Mouse (Mus musculus): ENCODE data around the gene Gucy2c. TPM values are rescaled to one million over a fixed set of nuclear protein-coding genes. Genes with fewer than 3 reads are reported as not detected.

Gene Gucy2c
- polyA plus RNA-seq, 1 experiment from 2014 or later = 0.10 TPM

DNA sequence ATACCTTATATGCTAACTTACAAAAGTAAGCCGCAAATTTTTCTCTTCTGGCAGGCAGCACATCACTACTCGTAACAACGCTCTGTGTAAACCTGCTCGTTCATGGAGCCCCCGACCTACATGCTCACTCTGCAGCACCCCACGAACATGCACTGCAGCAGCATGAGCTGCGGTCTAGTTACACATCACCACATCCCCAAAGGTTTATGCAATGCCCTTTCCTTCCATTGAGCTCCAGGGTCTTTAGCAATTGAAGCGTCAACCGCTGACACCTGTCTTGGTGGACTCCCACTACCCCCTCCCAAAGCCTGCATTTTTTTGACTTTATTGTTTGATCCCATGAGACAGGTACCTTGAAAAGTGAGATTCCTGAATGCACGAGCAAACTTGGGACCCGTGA, 31.0 kb downstream of the Gucy2c start:
- H3K4me1 ChIP-seq = no peaks in the 10 kb centered on the region
- H3K27me3 ChIP-seq (ENCODE audit: low read depth, poor library complexity, severe bottlenecking) = no peaks in the 10 kb centered on the region
- no peak overlapping the region for H3K27ac ChIP-seq (replicated peaks)
- no peaks in the 10 kb centered on the region; the same call in 1 of the 2 replicates for H3K9me3 ChIP-seq (replicated peaks)
- no peaks in the 10 kb centered on the region for H3K36me3 ChIP-seq
- no peak for DNase-seq (ENCODE audit: low spot score)
- H3K4me3 ChIP-seq = no peak overlapping the region
- 88% methylated on average over 11 of the region's 11 CpGs for WGBS

DNA sequence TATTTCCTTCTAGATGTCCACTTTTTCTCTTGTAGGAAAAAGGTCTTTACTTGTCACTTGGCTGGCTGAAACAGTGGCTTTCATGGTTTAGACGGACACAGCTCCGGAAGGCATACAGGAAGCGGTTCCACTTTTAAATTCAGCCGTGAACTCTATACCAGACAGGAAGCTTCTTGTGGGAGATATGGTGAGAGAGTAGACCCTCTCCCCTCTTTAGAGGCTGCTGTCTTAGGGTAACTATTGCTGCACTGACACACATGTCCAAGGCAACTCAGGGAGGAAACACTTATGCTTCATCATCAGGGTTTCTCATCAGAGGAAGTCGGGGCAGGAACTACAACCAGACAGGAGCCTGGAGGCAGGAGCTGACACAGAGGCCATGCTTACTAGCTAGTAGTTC, 36.0 kb downstream of the Gucy2c start:
- Histone ChIP-seq H3K4me3 (no peak overlapping the region), H3K4me1 (no peaks in the 10 kb centered on the region), H3K36me3 (no peaks in the 10 kb centered on the region), H3K9me3 (replicated peaks) (no peaks in the 10 kb centered on the region), H3K27ac (replicated peaks) (no peak overlapping the region), H3K27me3 (ENCODE audit: low read depth, poor library complexity, severe bottlenecking) (no peaks in the 10 kb centered on the region)
- WGBS = 87% methylated on average over 5 of the region's 5 CpGs
- DNase-seq (ENCODE audit: low spot score) = no peak

DNA sequence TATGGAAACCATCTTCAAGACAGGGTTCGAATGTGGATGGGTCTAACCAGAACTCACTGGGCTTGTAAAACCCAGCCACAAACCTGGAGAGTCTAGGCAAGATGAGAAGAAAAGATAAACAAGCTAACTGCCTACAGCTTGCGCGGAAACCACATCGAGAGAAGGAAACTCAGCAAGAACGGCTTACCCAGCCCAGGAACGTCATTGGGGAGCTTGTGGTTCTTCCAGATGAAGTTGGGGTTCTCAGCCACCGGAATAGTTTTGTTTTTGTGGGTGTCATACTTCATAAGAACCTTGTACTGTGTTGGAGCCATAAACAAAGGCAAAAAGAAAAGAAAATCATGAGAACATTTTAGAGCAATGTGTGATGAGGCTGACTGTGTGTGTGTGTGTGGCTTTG, 37.8 kb downstream of the Gucy2c start:
- no peak overlapping the region for H3K27ac ChIP-seq (replicated peaks)
- H3K27me3 ChIP-seq (ENCODE audit: low read depth, poor library complexity, severe bottlenecking) = no peaks in the 10 kb centered on the region
- H3K36me3 ChIP-seq = no peaks in the 10 kb centered on the region
- peaks cover 4% of the 10 kb centered on the region; the same call in 1 of the 2 replicates for H3K4me1 ChIP-seq
- DNase-seq (ENCODE audit: low spot score) = no peak
- H3K9me3 ChIP-seq (replicated peaks) = no peaks in the 10 kb centered on the region
- H3K4me3 ChIP-seq = no peak overlapping the region
- 85% methylated on average over 7 of the region's 7 CpGs for WGBS

DNA sequence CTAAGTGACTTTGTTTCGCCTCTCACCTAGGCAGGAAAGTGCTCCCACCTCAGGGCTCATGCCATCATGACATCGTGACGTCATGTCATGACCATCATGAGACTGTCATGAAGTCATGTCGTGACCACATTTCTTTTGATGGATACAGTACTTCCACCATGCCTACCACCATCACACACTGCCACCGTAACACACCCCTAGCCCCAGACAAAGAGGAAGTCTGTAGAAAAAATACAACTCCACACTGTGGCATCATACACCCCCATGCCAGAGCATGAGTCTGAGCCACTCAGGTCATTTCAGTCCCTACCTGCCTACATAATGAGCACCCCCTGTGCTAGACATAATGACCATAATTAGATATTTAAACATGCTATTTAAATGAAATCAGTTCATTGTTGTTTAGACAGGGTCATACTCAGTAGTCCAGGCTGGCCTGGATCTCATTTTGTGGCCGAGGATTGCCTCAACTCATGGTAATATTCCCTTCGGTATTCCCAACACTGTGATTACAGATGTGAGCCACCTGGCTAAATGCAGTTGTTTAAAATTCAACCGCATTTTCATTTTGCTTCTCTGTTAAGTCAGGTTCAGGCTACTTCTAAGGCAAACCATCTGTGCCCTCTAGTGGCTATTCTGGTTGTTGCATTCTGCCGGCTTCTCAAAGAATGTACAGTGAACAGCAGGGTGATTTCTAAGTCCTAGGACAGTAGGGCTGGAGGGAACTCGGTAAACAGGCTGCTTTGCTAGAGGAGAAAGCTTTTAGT, 39.0 kb downstream of the Gucy2c start:
- H3K9me3 ChIP-seq (replicated peaks) = no peaks in the 10 kb centered on the region
- no peak overlapping the region for H3K4me3 ChIP-seq
- WGBS = 43% methylated on average over 10 of the region's 10 CpGs
- H3K4me1 ChIP-seq = peaks cover 4% of the 10 kb centered on the region; the same call in 1 of the 2 replicates
- no peaks in the 10 kb centered on the region for H3K36me3 ChIP-seq
- DNase-seq (ENCODE audit: low spot score) = peak; percentile 76
- H3K27me3 ChIP-seq (ENCODE audit: low read depth, poor library complexity, severe bottlenecking) = no peaks in the 10 kb centered on the region
- H3K27ac ChIP-seq (replicated peaks) = no peak overlapping the region

DNA sequence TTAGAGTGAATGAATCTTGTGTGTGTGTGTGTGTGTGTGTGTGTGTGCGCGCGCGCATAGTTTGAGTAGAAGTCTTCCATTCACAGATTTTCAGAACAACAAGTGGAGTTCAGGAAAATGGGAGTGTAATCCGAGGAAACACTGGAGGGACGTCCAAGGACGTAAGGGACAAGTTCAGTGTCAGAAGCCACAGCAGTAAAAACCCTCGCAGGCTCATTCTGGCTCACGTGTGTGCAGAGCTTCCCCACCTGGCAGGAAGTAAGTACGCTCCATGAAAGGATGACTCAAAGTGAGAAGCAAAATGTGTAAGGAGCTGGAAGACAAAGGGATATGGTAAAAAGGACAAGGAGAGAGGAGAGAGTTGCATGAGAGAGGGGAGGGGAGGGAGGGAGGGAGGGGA, 40.3 kb downstream of the Gucy2c start:
- H3K27me3 ChIP-seq (ENCODE audit: low read depth, poor library complexity, severe bottlenecking) = no peaks in the 10 kb centered on the region
- H3K4me1 ChIP-seq = peaks cover 4% of the 10 kb centered on the region; the same call in 1 of the 2 replicates
- H3K36me3 ChIP-seq = no peaks in the 10 kb centered on the region
- no peak for DNase-seq (ENCODE audit: low spot score)
- WGBS = 90% methylated on average over 10 of the region's 10 CpGs
- H3K27ac ChIP-seq (replicated peaks) = no peak overlapping the region
- no peak overlapping the region for H3K4me3 ChIP-seq
- H3K9me3 ChIP-seq (replicated peaks) = no peaks in the 10 kb centered on the region

DNA sequence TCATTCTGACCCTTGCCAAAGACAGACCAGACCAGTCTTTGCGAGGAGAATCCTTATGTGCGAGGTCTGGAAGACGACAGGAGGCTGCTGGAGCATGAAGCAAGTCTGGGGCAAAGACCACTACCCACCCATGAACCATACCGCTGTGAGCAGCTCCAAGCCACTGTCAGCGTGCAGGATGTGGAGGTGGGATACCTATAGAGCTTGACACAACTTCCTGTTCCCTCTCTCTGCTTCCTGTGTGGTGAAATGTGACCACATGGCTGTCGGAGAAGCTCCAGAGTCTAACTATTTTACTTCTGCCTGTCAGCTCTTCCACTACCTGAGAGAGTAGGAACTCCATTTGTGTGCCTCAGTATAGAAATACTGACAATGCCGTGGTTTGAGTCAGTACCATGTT, 45.8 kb downstream of the Gucy2c start:
- Histone ChIP-seq H3K4me3 (no peak overlapping the region), H3K27ac (replicated peaks) (no peak overlapping the region), H3K27me3 (ENCODE audit: low read depth, poor library complexity, severe bottlenecking) (no peaks in the 10 kb centered on the region), H3K4me1 (peaks cover 4% of the 10 kb centered on the region; the same call in 1 of the 2 replicates), H3K9me3 (replicated peaks) (no peaks in the 10 kb centered on the region), H3K36me3 (no peaks in the 10 kb centered on the region)
- whole genome bisulfite sequencing = 87% methylated on average over 7 of the region's 7 CpGs
- DNase-seq (ENCODE audit: low spot score) = no peak

DNA sequence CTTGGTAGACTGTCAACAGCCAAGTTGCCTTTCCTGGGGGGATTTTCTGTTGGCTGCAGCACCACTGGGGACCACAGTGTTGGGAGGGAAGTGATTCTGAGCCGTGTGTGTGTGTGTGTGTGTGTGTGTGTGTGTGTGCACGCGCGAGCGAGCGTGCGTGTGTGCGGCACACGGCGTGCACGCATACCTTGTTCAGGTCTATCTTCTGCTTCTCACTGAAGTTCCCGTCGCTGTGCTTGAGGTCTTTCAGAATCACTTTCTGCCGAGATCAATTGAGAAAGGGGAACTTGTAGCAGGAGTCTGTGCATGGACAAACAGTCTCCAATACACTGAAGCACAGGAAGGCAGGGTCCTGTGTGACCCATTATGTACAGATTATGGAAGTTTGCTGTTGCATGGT, 53.4 kb downstream of the Gucy2c start:
- WGBS = 95% methylated on average over 14 of the region's 14 CpGs
- H3K9me3 ChIP-seq (replicated peaks) = no peaks in the 10 kb centered on the region

DNA sequence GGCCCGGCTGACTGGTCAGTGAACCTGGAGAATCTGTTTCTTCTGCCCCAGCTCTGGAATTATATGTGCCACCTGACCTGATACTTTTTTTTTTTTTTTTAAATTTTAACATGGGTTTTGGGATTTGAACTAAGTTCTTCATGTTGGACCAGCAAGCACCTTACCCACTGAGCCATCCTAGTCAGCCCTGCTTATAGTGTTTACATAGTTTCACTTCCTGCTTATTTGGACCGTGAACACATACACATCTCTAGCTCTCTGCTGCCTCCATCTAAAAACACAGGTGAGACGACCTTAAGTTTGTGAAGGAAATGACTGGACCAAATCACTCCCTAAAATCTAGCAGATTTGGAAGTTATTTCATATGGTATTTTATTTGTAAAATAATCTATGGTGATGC, 58.4 kb downstream of the Gucy2c start:
- H3K27me3 ChIP-seq (ENCODE audit: low read depth, poor library complexity, severe bottlenecking) = no peaks in the 10 kb centered on the region
- no peaks in the 10 kb centered on the region for H3K9me3 ChIP-seq (replicated peaks)
- H3K27ac ChIP-seq (replicated peaks) = no peak overlapping the region
- 79% methylated on average over 3 of the region's 3 CpGs for WGBS
- H3K4me1 ChIP-seq = no peaks in the 10 kb centered on the region
- H3K36me3 ChIP-seq = no peaks in the 10 kb centered on the region
- H3K4me3 ChIP-seq = no peak overlapping the region
- no peak for DNase-seq (ENCODE audit: low spot score)

More for the DNA sequence above, 53.4 kb downstream of the Gucy2c start:
- no peak overlapping the region for H3K4me3 ChIP-seq
- no peaks in the 10 kb centered on the region for H3K27me3 ChIP-seq (ENCODE audit: low read depth, poor library complexity, severe bottlenecking)
- no peaks in the 10 kb centered on the region for H3K36me3 ChIP-seq
- no peak for DNase-seq (ENCODE audit: low spot score)
- no peaks in the 10 kb centered on the region for H3K4me1 ChIP-seq
- no peak overlapping the region for H3K27ac ChIP-seq (replicated peaks)

DNA sequence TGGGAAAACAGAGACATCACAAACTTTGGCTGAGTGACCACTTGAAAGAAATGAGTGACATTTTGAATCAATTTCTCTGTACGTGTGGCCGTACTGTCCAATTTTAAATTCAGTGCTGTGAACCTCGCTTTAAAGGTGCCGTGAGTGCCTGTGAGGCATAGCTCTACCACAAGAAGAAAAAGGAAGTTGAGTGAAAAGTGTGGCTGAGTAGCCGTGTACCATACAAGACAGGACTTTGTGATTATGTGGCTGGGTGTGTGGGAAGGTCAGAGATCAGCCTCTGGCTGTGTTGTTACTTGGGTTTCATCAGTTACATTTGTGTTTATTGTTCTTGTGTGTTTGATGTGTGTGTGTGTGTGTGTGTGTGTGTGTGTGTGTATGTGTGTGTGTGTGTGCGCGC, 59.0 kb downstream of the Gucy2c start:
- Histone ChIP-seq H3K27me3 (ENCODE audit: low read depth, poor library complexity, severe bottlenecking) (no peaks in the 10 kb centered on the region), H3K4me1 (no peaks in the 10 kb centered on the region), H3K36me3 (no peaks in the 10 kb centered on the region), H3K27ac (replicated peaks) (no peak overlapping the region), H3K4me3 (no peak overlapping the region), H3K9me3 (replicated peaks) (no peaks in the 10 kb centered on the region)
- DNase-seq (ENCODE audit: low spot score) = no peak
- 88% methylated on average over 7 of the region's 7 CpGs for WGBS

DNA sequence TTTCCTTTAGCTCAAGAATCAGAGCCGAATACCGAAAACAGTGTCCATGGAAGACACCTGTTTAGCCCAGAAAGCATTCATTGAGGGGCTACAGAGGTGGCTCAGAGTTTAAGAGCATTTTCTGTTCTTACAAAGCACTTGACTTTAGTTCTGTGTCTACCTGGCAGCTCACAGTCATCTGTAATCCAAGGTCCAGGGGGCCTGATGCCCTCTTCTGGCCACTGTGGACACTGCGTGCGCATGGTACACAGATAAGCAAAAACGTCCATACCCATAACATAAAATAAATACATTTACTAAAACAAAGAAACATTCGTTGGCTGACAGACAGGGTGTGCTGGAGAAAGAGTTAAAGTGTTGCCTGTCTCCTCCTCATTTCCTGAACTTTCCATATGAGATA, 59.6 kb downstream of the Gucy2c start:
- no peaks in the 10 kb centered on the region for H3K9me3 ChIP-seq (replicated peaks)
- no peaks in the 10 kb centered on the region for H3K27me3 ChIP-seq (ENCODE audit: low read depth, poor library complexity, severe bottlenecking)
- H3K36me3 ChIP-seq = no peaks in the 10 kb centered on the region
- DNase-seq (ENCODE audit: low spot score) = peak; percentile 47
- WGBS = 64% methylated on average over 6 of the region's 6 CpGs
- H3K4me3 ChIP-seq = no peak overlapping the region
- no peaks in the 10 kb centered on the region for H3K4me1 ChIP-seq
- no peak overlapping the region for H3K27ac ChIP-seq (replicated peaks)

DNA sequence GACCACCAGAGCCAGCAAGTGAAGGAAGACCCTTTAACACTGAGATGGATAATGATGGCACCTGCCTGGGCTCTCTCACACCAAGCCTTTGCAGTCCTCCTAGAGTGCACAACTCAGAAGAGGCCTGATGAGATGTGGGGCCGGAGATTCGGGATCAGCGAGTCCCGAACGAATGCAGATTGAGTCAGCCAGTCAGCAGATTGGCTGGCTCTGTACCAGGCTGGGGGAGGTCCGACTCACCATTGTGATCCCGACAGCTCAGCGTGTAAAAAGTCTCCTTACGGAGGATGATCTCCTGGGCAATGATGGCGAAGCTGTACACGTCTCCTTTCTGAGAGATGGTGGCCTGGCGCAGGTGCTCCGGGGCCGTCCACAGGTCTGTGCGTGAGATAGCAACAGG, 61.1 kb downstream of the Gucy2c start:
- Histone ChIP-seq H3K4me3 (no peak overlapping the region), H3K36me3 (no peaks in the 10 kb centered on the region), H3K9me3 (replicated peaks) (no peaks in the 10 kb centered on the region), H3K27ac (replicated peaks) (no peak overlapping the region), H3K4me1 (no peaks in the 10 kb centered on the region), H3K27me3 (ENCODE audit: low read depth, poor library complexity, severe bottlenecking) (no peaks in the 10 kb centered on the region)
- no peak for DNase-seq (ENCODE audit: low spot score)
- WGBS = 87% methylated on average over 15 of the region's 15 CpGs

DNA sequence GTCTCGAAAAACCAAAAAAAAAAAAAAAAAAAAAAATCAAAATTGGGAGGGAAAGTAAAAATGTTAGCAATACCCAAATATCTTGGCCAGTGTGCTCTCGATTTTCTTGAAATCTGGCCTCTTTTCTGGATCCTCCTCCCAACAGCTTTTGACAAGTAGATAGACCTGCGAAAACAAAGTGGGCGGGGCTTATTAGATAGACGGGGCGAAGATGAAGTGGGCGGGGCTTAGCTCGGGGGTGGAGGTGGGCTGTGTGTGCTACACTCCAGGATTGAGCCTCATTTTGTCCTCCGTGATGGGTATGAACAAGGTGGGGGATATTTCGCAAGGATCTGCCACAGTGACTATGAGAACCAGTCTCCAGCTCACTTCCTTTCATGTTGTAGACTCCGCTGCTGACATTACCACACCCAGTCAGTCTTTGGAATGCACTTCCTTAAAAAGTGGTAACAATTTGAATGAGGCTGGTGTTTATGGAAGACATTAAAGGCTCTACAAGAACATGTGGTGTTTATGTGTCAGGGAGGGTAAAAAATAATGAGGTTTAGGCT, 65.6 kb downstream of the Gucy2c start:
- H3K27ac ChIP-seq (replicated peaks) = no peak overlapping the region
- H3K9me3 ChIP-seq (replicated peaks) = no peaks in the 10 kb centered on the region
- no peak overlapping the region for H3K4me3 ChIP-seq
- 84% methylated on average over 10 of the region's 11 CpGs for WGBS
- DNase-seq (ENCODE audit: low spot score) = no peak
- no peaks in the 10 kb centered on the region for H3K4me1 ChIP-seq
- no peaks in the 10 kb centered on the region for H3K36me3 ChIP-seq
- no peaks in the 10 kb centered on the region for H3K27me3 ChIP-seq (ENCODE audit: low read depth, poor library complexity, severe bottlenecking)

DNA sequence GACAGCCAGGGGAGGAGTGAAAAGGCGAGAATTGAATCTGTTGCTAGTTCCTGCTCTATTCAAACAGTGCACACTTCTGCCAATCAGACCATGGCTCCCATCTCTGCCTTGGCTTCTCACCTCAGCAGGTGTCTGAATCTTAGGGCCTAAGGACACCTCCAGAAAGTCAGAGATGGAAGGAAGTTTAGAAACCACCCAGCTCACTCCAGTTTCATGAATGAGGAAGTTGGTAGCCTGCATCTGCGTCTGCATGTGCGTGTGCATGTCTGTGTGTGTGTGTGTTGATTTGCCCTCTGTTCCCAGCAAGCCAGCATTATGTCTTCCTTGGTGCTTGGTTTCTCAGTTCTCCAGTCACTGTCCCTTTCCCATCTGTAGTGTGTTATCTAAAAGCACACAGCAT, 67.5 kb downstream of the Gucy2c start:
- 85% methylated on average over 3 of the region's 3 CpGs for WGBS
- no peak for DNase-seq (ENCODE audit: low spot score)
- H3K4me1 ChIP-seq = no peaks in the 10 kb centered on the region
- H3K4me3 ChIP-seq = no peak overlapping the region
- no peaks in the 10 kb centered on the region for H3K27me3 ChIP-seq (ENCODE audit: low read depth, poor library complexity, severe bottlenecking)
- no peaks in the 10 kb centered on the region for H3K36me3 ChIP-seq
- H3K9me3 ChIP-seq (replicated peaks) = no peaks in the 10 kb centered on the region
- H3K27ac ChIP-seq (replicated peaks) = no peak overlapping the region
